Mouse (Mus musculus) forebrain, embryonic 16.5 days (tissue): ENCODE measurements at regions not wholly inside any gene's neighbourhood (a gene's known extent, or its start where the extent isn't known, plus 50 kb on each side); places are given as distances from the start of the nearest gene placed in this dataset.

Experiments
- ATAC-seq: fragments of 200-750 bp; cut with Nextera tagmentation; 2 replicates; pipeline ENCODE4 v1.8.0; 2017; ENCODE audit warnings: mild to moderate bottlenecking, moderate library complexity
- H3K27ac ChIP-seq: fragments of 300-500 bp; sonication (generic); 2 replicates; pipeline ENCODE4 v1.5.1; 2014; ENCODE audit warnings: low read length, control low read depth
- H3K27me3 ChIP-seq: fragments of 300-500 bp; sonication (generic); replicated peaks from 2 replicates; pipeline ENCODE4 v1.6.1; 2014; ENCODE audit warnings: low read length; ENCODE audit not compliant: control insufficient read depth, insufficient read depth
- H3K36me3 ChIP-seq: fragments of 300-500 bp; sonication (generic); 2 replicates; pipeline ENCODE4 v1.6.1; 2014; ENCODE audit not compliant: control insufficient read depth, insufficient read depth
- H3K4me1 ChIP-seq: fragments of 300-500 bp; sonication (generic); replicated peaks from 2 replicates; pipeline ENCODE4 v1.6.1; 2014; ENCODE audit warnings: low read length; ENCODE audit not compliant: control insufficient read depth, insufficient read depth
- H3K4me2 ChIP-seq: fragments of 300-500 bp; sonication (generic); 2 replicates; pipeline ENCODE4 v1.6.1; 2014; ENCODE audit warnings: mild to moderate bottlenecking, low read length, control low read depth
- H3K4me3 ChIP-seq: fragments of 300-500 bp; sonication (generic); replicated peaks from 2 replicates; pipeline ENCODE4 v1.5.1; 2014; ENCODE audit warnings: mild to moderate bottlenecking, low read length, control low read depth
- H3K9ac ChIP-seq: fragments of 300-500 bp; sonication (generic); replicated peaks from 2 replicates; pipeline ENCODE4 v1.6.1; 2014; ENCODE audit warnings: low read depth, low read length, control low read depth
- H3K9me3 ChIP-seq: fragments of 300-500 bp; sonication (generic); 2 replicates; pipeline ENCODE4 v1.6.1; 2016; ENCODE audit warnings: low read length; ENCODE audit not compliant: control insufficient read depth
- WGBS: fragments of 180-500 bp; shearing (Covaris S2); extraction: QIAGEN DNeasy Blood & Tissue Kit; methylation state at CpG from one replicate; pipeline ENCODE4 v1.1.7; 2014; 5-methylcytosine and 5-hydroxymethylcytosine counted together

- Histone ChIP-seq H3K4me2 (no peak overlapping the region), H3K9ac (no peak overlapping the region), H3K36me3 (no peaks in the 10 kb centered on the region), H3K9me3 (no peaks in the 10 kb centered on the region), H3K4me3 (no peak overlapping the region), H3K4me1 (no peaks in the 10 kb centered on the region), H3K27me3 (no peaks in the 10 kb centered on the region), H3K27ac (no peak overlapping the region)
- no peak for ATAC-seq
- WGBS = 60% methylated on average over 1 of the region's 1 CpGs
Observed at GRCm38 (mm10) chr14:17602357-17602756, 57.7 kb upstream of the Thrb start.

GRCm38 (mm10) chr14:17606018-17606417 lies 54.0 kb upstream of the Thrb start:
- no peaks in the 10 kb centered on the region for H3K27me3 ChIP-seq
- H3K9me3 ChIP-seq = no peaks in the 10 kb centered on the region
- no peaks in the 10 kb centered on the region for H3K36me3 ChIP-seq
- WGBS = 41% methylated on average over 3 of the region's 3 CpGs
- no peak overlapping the region for H3K4me2 ChIP-seq
- ATAC-seq = no peak
- no peak overlapping the region for H3K4me3 ChIP-seq
- H3K27ac ChIP-seq = no peak overlapping the region
- H3K9ac ChIP-seq = no peak overlapping the region
- H3K4me1 ChIP-seq = no peaks in the 10 kb centered on the region

GRCm38 (mm10) chr14:17607186-17607585 lies 52.9 kb upstream of the Thrb start:
- no peak overlapping the region for H3K9ac ChIP-seq
- WGBS = 83% methylated on average over 2 of the region's 2 CpGs
- no peak overlapping the region for H3K27ac ChIP-seq
- H3K9me3 ChIP-seq = no peaks in the 10 kb centered on the region
- H3K36me3 ChIP-seq = no peaks in the 10 kb centered on the region
- no peaks in the 10 kb centered on the region for H3K4me1 ChIP-seq
- no peak for ATAC-seq
- H3K4me3 ChIP-seq = no peak overlapping the region
- H3K27me3 ChIP-seq = no peaks in the 10 kb centered on the region
- H3K4me2 ChIP-seq = no peak overlapping the region
